Mouse (Mus musculus): Measurements from ENCODE around the gene Mettl26.

DNA sequence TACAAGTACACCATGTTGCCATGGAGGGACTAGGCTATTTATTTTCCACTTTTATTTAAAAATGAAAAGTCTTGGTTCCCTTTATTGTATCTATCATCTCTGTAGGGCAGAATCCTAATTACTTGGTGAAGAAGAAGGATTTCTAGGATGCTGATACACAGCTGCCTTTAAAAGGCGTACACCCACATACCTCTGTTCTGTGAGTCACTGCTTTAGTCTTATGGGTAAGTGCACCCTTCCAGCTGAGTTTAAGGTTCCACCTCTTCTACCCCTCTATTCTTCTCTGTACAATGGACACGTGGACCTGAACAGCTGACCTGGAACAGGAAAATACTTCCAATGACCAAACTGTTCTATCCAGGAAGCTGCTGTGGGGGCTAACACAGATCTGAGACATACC lies 32.8 kb downstream of the Mettl26 start:
- no peak for TF ChIP-seq CTCF (IDR thresholded peaks at IDR 0.05; ENCODE audit: borderline replicate concordance, insufficient read depth, low read depth, low read length)
- TF ChIP-seq POLR2A (IDR thresholded peaks at IDR 0.05; ENCODE audit: borderline replicate concordance, insufficient read depth, low read length): no peak

Data from cerebellum, adult 2 months (tissue).